Mouse (Mus musculus): ENCODE data around the gene Tnip1.
A peak's percentile ranks its signal among the peaks of the same experiment; 100 is the strongest.

Tnip1 gene

GRCm38 (mm10) chr11:54962810-54963209 lies at the start of gene Tnip1:
TSS of gene Tnip1 (minus strand) at chr11:54962917.
- DNase-seq, result peak; percentile 19 to 41

GRCm38 (mm10) chr11:55011440-55011839 lies 48.7 kb upstream of the Tnip1 start:
- no peak for DNase-seq

DNA sequence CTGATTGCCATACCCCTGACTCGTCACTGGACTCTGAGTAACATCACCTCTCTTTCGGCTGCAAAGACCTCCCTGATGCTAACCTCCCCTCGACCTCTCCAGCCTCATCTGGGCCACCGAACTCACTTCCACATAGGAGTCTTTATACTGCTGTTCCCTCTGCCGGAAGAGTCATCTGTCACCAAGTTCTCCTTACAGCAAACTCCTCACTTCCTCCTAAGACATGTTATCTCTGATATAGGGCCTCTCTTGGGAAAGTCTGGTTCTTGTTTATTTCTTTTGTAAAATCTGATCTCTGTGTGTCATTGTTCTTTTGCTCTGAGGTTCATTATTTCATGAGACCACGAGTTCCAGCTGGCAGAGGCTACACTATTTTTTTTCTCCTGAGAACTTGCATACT lies 45.5 kb upstream of the Tnip1 start:
- DNase-seq, result no peak

DNA sequence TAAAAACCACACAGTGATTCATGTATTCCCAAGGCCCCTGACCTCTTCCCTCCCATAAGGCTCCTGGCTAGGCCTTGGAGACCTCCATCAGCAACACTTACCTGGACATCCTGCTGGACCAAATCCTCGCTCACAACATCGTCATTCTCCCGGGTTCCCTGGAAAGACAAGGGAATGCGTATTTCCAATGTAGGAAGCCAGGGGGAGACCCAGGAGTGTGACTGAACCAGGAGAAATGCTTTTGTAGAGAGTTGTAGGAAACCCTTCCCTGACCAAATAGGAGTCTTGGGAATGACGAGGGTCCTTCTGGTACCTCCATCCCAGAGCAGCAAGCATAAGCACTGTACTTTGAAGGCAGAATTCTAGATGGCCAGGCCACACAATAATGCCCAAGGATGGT lies 43.0 kb upstream of the Tnip1 start:
- DNase-seq, result no peak

DNA sequence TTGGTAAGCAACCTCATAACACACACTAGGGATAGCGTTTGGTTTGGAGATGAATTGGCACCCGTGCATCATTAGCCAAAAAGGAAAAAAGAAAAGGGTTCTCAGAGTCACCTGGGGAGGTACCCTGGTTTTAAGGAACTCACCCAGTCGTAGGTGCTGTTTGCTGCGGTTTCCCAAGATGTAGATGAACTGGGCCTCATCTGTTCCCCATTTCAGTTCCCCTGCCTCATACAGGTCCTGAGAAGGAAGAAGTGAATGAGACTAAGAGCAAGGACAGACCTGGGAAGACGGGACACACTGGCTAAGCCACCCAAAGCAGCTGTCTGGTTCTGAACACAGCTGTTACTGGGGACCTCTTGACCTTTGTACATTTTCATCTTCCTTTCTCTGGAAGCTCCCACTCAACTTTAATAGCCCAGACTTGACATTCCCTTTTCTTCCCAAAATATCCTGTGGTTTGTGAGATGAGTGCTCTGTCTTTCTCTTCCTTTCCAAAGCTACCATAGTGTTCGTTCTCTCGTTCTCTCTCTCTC lies 42.3 kb upstream of the Tnip1 start:
- DNase-seq, result no peak

GRCm38 (mm10) chr11:54998708-54999107 lies 36.0 kb upstream of the Tnip1 start:
- DNase-seq, result no peak

- peak; percentile 49 to 54 for DNase-seq
Measured at GRCm38 (mm10) chr11:54998284-54998683, 35.6 kb upstream of the Tnip1 start.

- DNase-seq, result no peak
Measured at GRCm38 (mm10) chr11:54996176-54996575, 33.5 kb upstream of the Tnip1 start.

DNA sequence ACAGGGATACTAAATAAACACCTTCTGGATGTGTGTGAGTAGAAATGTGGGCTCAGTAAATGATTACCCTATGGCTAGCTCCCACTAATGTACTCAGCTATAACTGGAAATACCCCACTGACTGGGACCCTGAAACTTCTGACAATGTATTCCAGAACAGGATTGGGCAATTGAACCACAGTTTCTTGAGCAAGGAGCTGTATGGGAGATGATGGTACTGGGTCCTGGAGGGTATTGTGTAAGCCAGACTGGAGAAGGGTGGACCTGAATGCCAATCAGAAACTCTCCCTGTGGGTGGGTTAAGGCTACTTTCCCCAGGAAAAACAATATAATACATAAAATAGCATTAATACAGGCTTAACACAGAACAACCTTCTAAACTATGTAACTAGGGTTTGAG lies 27.2 kb upstream of the Tnip1 start:
- no peak for DNase-seq

DNA sequence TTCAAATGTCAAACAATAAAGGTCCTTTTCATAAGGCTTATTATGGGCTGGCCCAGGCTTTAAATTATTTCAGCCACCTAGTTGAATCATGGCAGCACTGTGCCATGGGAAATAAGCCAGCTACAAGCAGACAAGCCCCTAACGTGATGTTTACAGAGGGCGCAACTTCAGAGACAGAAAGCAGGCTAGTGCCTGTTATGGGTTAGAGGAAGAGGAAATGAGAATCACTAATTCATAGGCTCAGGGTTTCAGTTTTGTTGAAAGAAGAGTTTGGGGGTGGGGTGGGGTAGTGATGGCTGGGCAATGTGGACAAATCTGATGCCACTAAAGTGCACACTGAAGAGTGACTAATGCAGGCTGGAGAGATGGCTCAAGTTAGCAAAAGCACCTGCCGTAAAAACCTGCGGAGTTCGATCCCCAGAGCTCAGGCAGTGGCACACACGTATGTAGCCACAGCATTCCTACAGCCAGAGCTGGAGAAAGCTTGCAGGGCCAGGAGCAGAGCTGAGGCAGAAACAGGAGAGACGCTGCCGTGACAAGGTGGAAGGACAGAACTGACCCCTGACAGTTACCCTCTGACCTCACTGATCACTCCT lies 26.1 kb upstream of the Tnip1 start:
- no peak for DNase-seq

- no peak for DNase-seq
Measured at GRCm38 (mm10) chr11:54987974-54988373, 25.3 kb upstream of the Tnip1 start.

GRCm38 (mm10) chr11:54985086-54985485 lies 22.4 kb upstream of the Tnip1 start:
- no peak for DNase-seq

- no peak for DNase-seq
Measured at GRCm38 (mm10) chr11:54984581-54984980, 21.9 kb upstream of the Tnip1 start.

- DNase-seq, result no peak
Measured at GRCm38 (mm10) chr11:54984085-54984484, 21.4 kb upstream of the Tnip1 start.

- DNase-seq, result no peak
Measured at GRCm38 (mm10) chr11:54982520-54982919, 19.8 kb upstream of the Tnip1 start.

GRCm38 (mm10) chr11:54981630-54982029 lies 18.9 kb upstream of the Tnip1 start:
- DNase-seq, result no peak

GRCm38 (mm10) chr11:54977385-54977937 lies 14.7 kb upstream of the Tnip1 start:
- DNase-seq, result no peak

DNA sequence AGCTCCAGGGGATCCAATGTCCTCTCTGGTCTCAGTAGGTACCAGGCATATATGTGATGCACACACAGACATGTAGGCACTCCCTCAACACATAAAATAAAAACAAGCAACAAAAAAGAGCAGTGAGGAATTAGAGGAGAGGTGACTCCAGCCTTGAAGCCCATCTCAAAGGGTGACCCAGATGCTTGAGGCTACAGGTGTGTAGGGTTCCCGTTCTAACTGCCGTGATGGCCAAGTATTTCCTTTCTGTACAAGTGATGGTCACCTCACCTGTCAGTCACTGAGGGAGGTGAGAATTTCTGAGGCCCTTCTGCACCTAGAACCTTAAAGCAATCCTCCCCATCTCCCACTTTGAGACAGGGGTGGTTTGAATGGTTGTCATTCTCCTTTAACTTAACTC lies 13.6 kb upstream of the Tnip1 start:
- DNase-seq, result no peak

- DNase-seq, result no peak
Measured at GRCm38 (mm10) chr11:54975756-54976155, 13.0 kb upstream of the Tnip1 start.

DNA sequence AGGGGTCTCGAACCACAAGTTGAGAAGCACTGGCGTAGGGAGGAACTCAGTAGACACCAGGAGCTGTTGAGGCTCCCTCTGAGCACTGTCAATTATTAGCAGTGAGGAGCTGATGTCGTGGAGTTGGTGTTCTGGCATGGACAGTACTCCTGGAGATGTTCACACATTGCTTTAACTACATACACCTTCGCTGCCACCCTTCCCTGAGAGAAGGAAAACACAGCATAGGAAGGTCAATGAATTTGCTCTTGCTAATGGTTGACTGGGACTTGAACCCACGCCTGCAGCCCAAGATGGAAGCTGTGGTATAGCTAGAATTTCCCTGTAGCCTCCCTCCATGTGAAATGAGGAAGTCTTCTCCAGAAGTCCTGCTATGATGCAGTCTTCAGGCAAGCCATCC lies 12.6 kb upstream of the Tnip1 start:
- no peak for DNase-seq

- no peak for DNase-seq
Measured at GRCm38 (mm10) chr11:54974639-54975038, 11.9 kb upstream of the Tnip1 start.

GRCm38 (mm10) chr11:54973481-54974212 lies 10.9 kb upstream of the Tnip1 start:
- DNase-seq, result peak; percentile 76 to 83

DNA sequence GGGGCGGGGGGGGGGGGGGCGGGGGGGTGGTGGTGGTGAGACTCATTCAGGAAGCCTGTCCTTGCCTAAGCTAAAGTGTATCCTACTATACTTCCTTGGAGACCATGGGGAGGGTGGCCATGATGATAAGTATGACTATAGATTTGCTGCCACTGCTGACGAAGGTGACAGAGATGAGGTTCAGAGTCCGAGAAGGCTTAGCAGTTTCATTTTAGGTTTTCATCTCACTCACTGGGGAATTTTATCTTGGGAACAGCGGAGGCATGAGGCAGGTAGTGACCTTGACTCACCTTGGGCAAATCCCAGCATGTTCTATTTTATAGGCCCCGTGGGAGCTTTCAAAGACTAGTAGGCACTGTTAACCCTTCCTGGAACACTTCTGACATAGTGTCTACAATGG lies 10.1 kb upstream of the Tnip1 start:
- no peak for DNase-seq

GRCm38 (mm10) chr11:54972049-54972723 lies 9.5 kb upstream of the Tnip1 start:
- DNase-seq, result peak in 1 of 2 experiments; percentile 51
